Mouse (Mus musculus) megakaryocyte, embryonic 14.5 days (primary cell): ENCODE results near the gene Myom1.

Experiments
- FLI1 ChIP-seq: IDR thresholded peaks from 2 replicates; pipeline ENCODE4 v1.6.1; 2012; ENCODE audit warnings: low read length, inconsistent platforms, mixed read lengths
- GATA1 ChIP-seq: IDR thresholded peaks from 3 replicates; pipeline ENCODE4 v1.6.1; 2012; ENCODE audit warnings: mixed read lengths, low read length, inconsistent platforms, borderline replicate concordance

- TF ChIP-seq FLI1: no peak
- no peak for TF ChIP-seq GATA1
Observed at GRCm38 (mm10) chr17:71046856-71047255, 44.4 kb downstream of the Myom1 start.
